Mouse (Mus musculus) MEL (cell line): ENCODE measurements around the gene Mrps26. TPM values are rescaled to one million over a fixed set of nuclear protein-coding genes. Genes with fewer than 3 reads are reported as not detected.

Experiments used
- DNase-seq: peaks from one replicate; pipeline ENCODE4 v3.0.0; 2011; ENCODE audit warnings: low read depth, low spot score
- H3K27ac ChIP-seq: 2 replicates; pipeline ENCODE4 v1.5.1; 2012; ENCODE audit warnings: low read depth, mild to moderate bottlenecking, control low read depth, low read length, moderate library complexity; ENCODE audit not compliant: control insufficient read depth
- H3K27me3 ChIP-seq, 2 experiments: fragments of 150-350 bp in 1 of 2; sonication (generic) in 1 of 2; 2 replicates each; pipeline ENCODE4 v1.6.1; 2012; ENCODE audit warnings: low read length in 2 of 2, mild to moderate bottlenecking in 2 of 2, improper control_type of control experiment in 1 of 2, moderate library complexity in 1 of 2; ENCODE audit not compliant: insufficient read depth in 2 of 2, control insufficient read depth in 1 of 2
- H3K36me3 ChIP-seq, 2 experiments: 2 replicates each; pipeline ENCODE4 v1.6.1; 2012 to 2014; ENCODE audit warnings: low read length in 2 of 2, improper control_type of control experiment in 1 of 2, inconsistent platforms in 1 of 2, mild to moderate bottlenecking in 1 of 2; ENCODE audit not compliant: insufficient read depth in 2 of 2, control insufficient read depth in 1 of 2
- H3K4me1 ChIP-seq, 2 experiments: fragments of 150-350 bp in 1 of 2; sonication (generic) in 1 of 2; 2 replicates each; pipeline ENCODE4 v1.6.1; 2012; ENCODE audit warnings: low read length in 2 of 2, improper control_type of control experiment in 1 of 2, mild to moderate bottlenecking in 1 of 2; ENCODE audit not compliant: insufficient read depth in 2 of 2, control insufficient read depth in 1 of 2
- H3K4me3 ChIP-seq, 2 experiments: fragments of 150-350 bp in 1 of 2; sonication (generic) in 1 of 2; 2 replicates each; pipeline ENCODE4 v1.5.1; 2012; ENCODE audit warnings: low read depth in 2 of 2, low read length in 2 of 2, mild to moderate bottlenecking in 2 of 2, moderate library complexity in 2 of 2, control low read depth in 1 of 2, improper control_type of control experiment in 1 of 2; ENCODE audit not compliant: control insufficient read depth in 1 of 2, insufficient read depth in 1 of 2
- H3K79me2 ChIP-seq: 2 replicates; pipeline ENCODE4 v1.6.1; 2012; ENCODE audit warnings: mild to moderate bottlenecking, low read length, moderate library complexity; ENCODE audit not compliant: control insufficient read depth, poor library complexity, insufficient read depth
- H3K9ac ChIP-seq: 2 replicates; pipeline ENCODE4 v1.6.1; 2012; ENCODE audit warnings: low read depth, mild to moderate bottlenecking, control low read depth, low read length, moderate library complexity; ENCODE audit not compliant: control insufficient read depth, poor library complexity, severe bottlenecking
- H3K9me3 ChIP-seq: fragments of 150-350 bp; sonication (generic); replicated peaks from 2 replicates; pipeline ENCODE4 v1.6.1; 2012; ENCODE audit warnings: mild to moderate bottlenecking, low read length, improper control_type of control experiment, moderate library complexity; ENCODE audit not compliant: insufficient read depth
- CHD1 ChIP-seq: IDR thresholded peaks from 2 replicates; pipeline ENCODE4 v1.6.1; 2012; ENCODE audit warnings: low read depth, mild to moderate bottlenecking, inconsistent platforms, low read length, improper control_type of control experiment
- CHD2 ChIP-seq: IDR thresholded peaks from 2 replicates; pipeline ENCODE4 v1.6.1; 2011; ENCODE audit warnings: low read length, improper control_type of control experiment
- CTCF ChIP-seq, 3 experiments: IDR thresholded peaks in 2 of 3; conservative IDR thresholded peaks in 1 of 3; 2 replicates each; pipeline ENCODE4 v1.5.1; 2011 to 2012; ENCODE audit warnings: low read length in 3 of 3, low read depth in 2 of 3, mild to moderate bottlenecking in 2 of 3, improper control_type of control experiment in 1 of 3, inconsistent platforms in 1 of 3, mixed read lengths in 1 of 3, moderate library complexity in 1 of 3; ENCODE audit not compliant: control insufficient read depth in 1 of 3, insufficient read depth in 1 of 3, poor library complexity in 1 of 3, severe bottlenecking in 1 of 3
- ELF1 ChIP-seq: IDR thresholded peaks from 2 replicates; pipeline ENCODE4 v1.6.1; 2014; ENCODE audit warnings: low read depth, mild to moderate bottlenecking, inconsistent platforms, low read length, improper control_type of control experiment, moderate library complexity
- EP300 ChIP-seq, 2 experiments: IDR thresholded peaks; 2 replicates each; pipeline ENCODE4 v1.6.1; 2011; ENCODE audit warnings: improper control_type of control experiment in 2 of 2, low read length in 2 of 2, low read depth in 1 of 2, mild to moderate bottlenecking in 1 of 2
- ETS1 ChIP-seq: IDR thresholded peaks from 2 replicates; pipeline ENCODE4 v1.6.1; 2012; ENCODE audit warnings: low read depth, mild to moderate bottlenecking, inconsistent platforms, low read length, improper control_type of control experiment, moderate library complexity
- GABPA ChIP-seq: IDR thresholded peaks from 2 replicates; pipeline ENCODE4 v1.6.1; 2012; ENCODE audit warnings: low read depth, mild to moderate bottlenecking, inconsistent platforms, low read length, improper control_type of control experiment, moderate library complexity
- HCFC1 ChIP-seq: IDR thresholded peaks from 2 replicates; pipeline ENCODE4 v1.6.1; 2012; ENCODE audit warnings: low read depth, mild to moderate bottlenecking, inconsistent platforms, low read length, improper control_type of control experiment, moderate library complexity
- JUND ChIP-seq: IDR thresholded peaks from 2 replicates; pipeline ENCODE4 v1.6.1; 2011; ENCODE audit warnings: low read depth, mild to moderate bottlenecking, improper control_type of control experiment, low read length
- KAT2A ChIP-seq: conservative IDR thresholded peaks from 2 replicates; pipeline ENCODE4 v1.6.1; 2012; ENCODE audit warnings: low read depth, low read length, improper control_type of control experiment, inconsistent platforms
- MAX ChIP-seq: IDR thresholded peaks from 2 replicates; pipeline ENCODE4 v1.6.1; 2011; ENCODE audit warnings: low read length, improper control_type of control experiment
- MAZ ChIP-seq: IDR thresholded peaks from 2 replicates; pipeline ENCODE4 v1.6.1; 2012; ENCODE audit warnings: low read depth, mild to moderate bottlenecking, inconsistent platforms, low read length, improper control_type of control experiment
- MEF2A ChIP-seq: IDR thresholded peaks from 2 replicates; pipeline ENCODE4 v1.6.1; 2014; ENCODE audit warnings: low read depth, mild to moderate bottlenecking, inconsistent platforms, low read length, improper control_type of control experiment; ENCODE audit not compliant: poor library complexity, insufficient replicate concordance, severe bottlenecking; ENCODE audit errors: extremely low read depth
- MXI1 ChIP-seq: IDR thresholded peaks from 2 replicates; pipeline ENCODE4 v1.6.1; 2011; ENCODE audit warnings: mild to moderate bottlenecking, low read depth, low read length, improper control_type of control experiment
- MYB ChIP-seq: IDR thresholded peaks from 2 replicates; pipeline ENCODE4 v1.6.1; 2011; ENCODE audit warnings: mild to moderate bottlenecking, low read depth, low read length, improper control_type of control experiment
- NRF1 ChIP-seq: IDR thresholded peaks from 2 replicates; pipeline ENCODE4 v1.6.1; 2014; ENCODE audit warnings: low read depth, mild to moderate bottlenecking, inconsistent platforms, low read length, improper control_type of control experiment, moderate library complexity; ENCODE audit not compliant: poor library complexity, insufficient read depth, severe bottlenecking
- POLR2A ChIP-seq, 2 experiments: IDR thresholded peaks; 2 replicates each; pipeline ENCODE4 v1.6.1; 2011 to 2012; ENCODE audit warnings: low read length in 2 of 2, mild to moderate bottlenecking in 2 of 2, control low read depth in 1 of 2, improper control_type of control experiment in 1 of 2, low read depth in 1 of 2, moderate library complexity in 1 of 2; ENCODE audit not compliant: control insufficient read depth in 1 of 2, insufficient read depth in 1 of 2, poor library complexity in 1 of 2
- RAD21 ChIP-seq: IDR thresholded peaks from 2 replicates; pipeline ENCODE4 v1.6.1; 2011; ENCODE audit warnings: mild to moderate bottlenecking, low read depth, low read length, improper control_type of control experiment
- SMC3 ChIP-seq: IDR thresholded peaks from 2 replicates; pipeline ENCODE4 v1.6.1; 2011; ENCODE audit warnings: low read depth, low read length, improper control_type of control experiment
- TAL1 ChIP-seq: IDR thresholded peaks from 2 replicates; pipeline ENCODE4 v1.6.1; 2012; ENCODE audit warnings: mild to moderate bottlenecking, inconsistent platforms, low read length, moderate library complexity, mixed read lengths
- TBP ChIP-seq: IDR thresholded peaks from 2 replicates; pipeline ENCODE4 v1.8.0; 2011; ENCODE audit warnings: low read depth, low read length, improper control_type of control experiment
- TCF12 ChIP-seq: IDR thresholded peaks from 2 replicates; pipeline ENCODE4 v1.6.1; 2014; ENCODE audit warnings: low read depth, mild to moderate bottlenecking, inconsistent platforms, low read length, improper control_type of control experiment, moderate library complexity
- UBTF ChIP-seq: IDR thresholded peaks from 2 replicates; pipeline ENCODE4 v1.6.1; 2012; ENCODE audit warnings: low read depth, mild to moderate bottlenecking, inconsistent platforms, low read length, improper control_type of control experiment, moderate library complexity, borderline replicate concordance; ENCODE audit not compliant: insufficient read depth
- USF1 ChIP-seq: IDR thresholded peaks from 2 replicates; pipeline ENCODE4 v1.6.1; 2014; ENCODE audit warnings: low read depth, mild to moderate bottlenecking, inconsistent platforms, low read length, improper control_type of control experiment, moderate library complexity
- ZKSCAN1 ChIP-seq: IDR thresholded peaks from 2 replicates; pipeline ENCODE4 v1.6.1; 2012; ENCODE audit warnings: low read depth, mild to moderate bottlenecking, inconsistent platforms, low read length, improper control_type of control experiment, moderate library complexity
- ZMIZ1 ChIP-seq: IDR thresholded peaks from 2 replicates; pipeline ENCODE4 v1.6.1; 2012; ENCODE audit warnings: low read depth, mild to moderate bottlenecking, inconsistent platforms, low read length, improper control_type of control experiment, moderate library complexity
- ZNF384 ChIP-seq: IDR thresholded peaks from 2 replicates; pipeline ENCODE4 v1.6.1; 2012; ENCODE audit warnings: low read depth, mild to moderate bottlenecking, inconsistent platforms, low read length, improper control_type of control experiment
- polyA plus RNA-seq, 2 experiments: library from polyadenylated mRNA; stranded (reverse) in 1 of 2; unstranded in 1 of 2; fragments of >175 nt in 1 of 2; fragments of >200 nt in 1 of 2; gene quantifications; 2 replicates each; pipeline versions ENCODE4 v1.2.1 to v1.2.4; 2012; ENCODE audit warnings: low replicate concordance in 2 of 2, low read depth in 1 of 2; ENCODE audit not compliant: insufficient read length in 2 of 2, insufficient read depth in 1 of 2, missing spikeins in 1 of 2
- total RNA-seq: library from RNA; depleted of rRNA; stranded (reverse); fragments of 300-350 nt; gene quantifications from 2 replicates; pipeline ENCODE4 v1.2.3, GENCODE M21; 2012

Gene Mrps26
- total and polyA plus RNA-seq, 3 experiments = 121 to 154 TPM; not detected in 1

DNA sequence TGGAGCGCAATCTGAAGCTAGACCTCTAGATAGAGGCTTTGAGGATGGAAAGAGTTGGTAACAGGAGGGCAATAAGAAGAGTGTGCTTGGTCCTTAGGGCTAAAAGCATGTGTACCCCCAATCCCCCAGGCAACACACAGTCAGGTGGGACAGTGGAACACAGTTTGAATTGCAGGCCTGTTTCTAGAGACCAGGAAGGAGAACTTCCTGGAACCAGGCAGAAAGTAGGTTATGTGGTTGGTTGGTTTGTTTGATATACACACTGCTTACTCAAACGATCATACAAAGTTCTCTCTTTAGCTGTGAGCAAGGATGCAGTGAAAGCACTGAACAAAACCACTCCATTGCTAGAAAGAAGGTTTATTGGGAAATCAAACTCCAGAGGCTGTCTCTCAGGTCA lies 31.3 kb upstream of the Mrps26 start:
- no peak for DNase-seq
- Histone ChIP-seq H3K27ac (no peak overlapping the region), H3K36me3 (peaks cover 0 to 2% of the 10 kb centered on the region in 2 experiments; a peak in 2 of 4 replicates), H3K4me3 (no peak overlapping the region), H3K9me3 (no peaks in the 10 kb centered on the region), H3K4me1 (no peaks in the 10 kb centered on the region), H3K27me3 (no peaks in the 10 kb centered on the region), H3K79me2 (no peaks in the 10 kb centered on the region), H3K9ac (no peak overlapping the region)
- TF ChIP-seq ELF1 = no peak
- no peak for TF ChIP-seq ZNF384
- no peak for TF ChIP-seq CHD1
- TF ChIP-seq RAD21 = no peak
- TF ChIP-seq TCF12 = no peak
- no peak for TF ChIP-seq UBTF
- TF ChIP-seq MAZ = no peak
- no peak for TF ChIP-seq TAL1
- TF ChIP-seq TBP = no peak
- TF ChIP-seq GABPA = no peak
- TF ChIP-seq MYB = no peak
- no peak for TF ChIP-seq CHD2
- TF ChIP-seq HCFC1 = no peak
- no peak for TF ChIP-seq ETS1
- no peak for TF ChIP-seq NRF1
- no peak for TF ChIP-seq USF1

DNA sequence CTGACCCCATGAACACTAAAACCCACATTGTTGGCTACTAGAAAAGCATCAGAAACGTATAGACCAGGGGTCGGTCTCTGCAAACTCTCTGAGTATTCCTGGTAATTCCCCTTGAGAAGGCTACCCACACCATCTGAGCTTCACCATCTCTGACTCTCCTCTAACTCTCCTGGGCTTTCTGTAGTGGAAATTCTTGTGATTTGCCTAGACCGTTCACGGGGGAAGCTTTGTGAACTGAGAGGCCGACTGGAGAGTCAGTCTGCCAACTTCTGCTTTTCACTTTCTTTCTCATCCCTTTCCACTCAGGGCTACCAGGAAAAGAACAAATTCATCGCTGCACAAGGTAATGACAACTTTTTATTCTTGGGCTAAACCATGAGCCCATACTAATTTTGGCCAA lies 28.5 kb upstream of the Mrps26 start:
- peaks cover 2 to 6% of the 10 kb centered on the region in 2 experiments; a peak in 2 of 4 replicates for H3K36me3 ChIP-seq
- H3K4me1 ChIP-seq = peaks cover 2 to 12% of the 10 kb centered on the region in 2 experiments
- TF ChIP-seq MXI1 (no peak), EP300 (IDR thresholded peaks at IDR 0.05; ENCODE audit: low read depth in 1 of 2, low read length in 2 of 2) (no peak), MAZ (no peak), MEF2A (no peak), SMC3 (no peak), NRF1 (no peak), TCF12 (no peak), RAD21 (no peak), ELF1 (no peak), POLR2A (IDR thresholded peaks at IDR 0.05; ENCODE audit: control insufficient read depth in 1 of 2, insufficient read depth in 1 of 2, low read depth in 1 of 2, low read length in 2 of 2, poor library complexity in 1 of 2) (no peak), CHD2 (no peak), MAX (no peak), ZMIZ1 (no peak), KAT2A (no peak), CTCF (IDR thresholded peaks at IDR 0.05 in 2 of 3, conservative IDR thresholded peaks at IDR 0.05 in 1 of 3; ENCODE audit: control insufficient read depth in 1 of 3, insufficient read depth in 1 of 3, low read depth in 2 of 3, low read length in 3 of 3, poor library complexity in 1 of 3, severe bottlenecking in 1 of 3) (no peak), UBTF (no peak), ZKSCAN1 (no peak), JUND (no peak)
- H3K9me3 ChIP-seq = no peaks in the 10 kb centered on the region
- H3K27ac ChIP-seq = no peak overlapping the region
- H3K4me3 ChIP-seq = no peak overlapping the region
- no peaks in the 10 kb centered on the region for H3K79me2 ChIP-seq
- H3K27me3 ChIP-seq = no peaks in the 10 kb centered on the region
- DNase-seq = no peak
- H3K9ac ChIP-seq = no peak overlapping the region
